Mouse (Mus musculus) hindbrain, embryonic 16.5 days (tissue): ENCODE results near the gene Epb41l1. TPM values are rescaled to one million over a fixed set of nuclear protein-coding genes. Genes with fewer than 3 reads are reported as not detected.

ENCODE experiments used
- ATAC-seq: fragments of 200-750 bp; cut with Nextera tagmentation; 2 replicates; pipeline ENCODE4 v1.8.0; 2017; ENCODE audit warnings: moderate TSS enrichment, moderate library complexity
- H3K27ac ChIP-seq: fragments of 300-500 bp; sonication (generic); 2 replicates; pipeline ENCODE4 v1.5.1; 2014; ENCODE audit warnings: low read depth, mild to moderate bottlenecking, control low read depth, low read length, moderate library complexity
- H3K27me3 ChIP-seq: fragments of 300-500 bp; sonication (generic); replicated peaks from 2 replicates; pipeline ENCODE4 v1.6.1; 2014; ENCODE audit warnings: low read length; ENCODE audit not compliant: control insufficient read depth, insufficient read depth
- H3K36me3 ChIP-seq: fragments of 300-500 bp; sonication (generic); 2 replicates; pipeline ENCODE4 v1.6.1; 2014; ENCODE audit warnings: mild to moderate bottlenecking, low read length, moderate library complexity, mixed read lengths; ENCODE audit not compliant: control insufficient read depth, insufficient read depth
- H3K4me1 ChIP-seq: fragments of 300-500 bp; sonication (generic); 2 replicates; pipeline ENCODE4 v1.6.1; 2014; ENCODE audit warnings: low read depth, low read length; ENCODE audit not compliant: control insufficient read depth, insufficient read depth
- H3K4me2 ChIP-seq: fragments of 300-500 bp; sonication (generic); 2 replicates; pipeline ENCODE4 v1.6.1; 2014; ENCODE audit warnings: mild to moderate bottlenecking, low read length, control low read depth, moderate library complexity
- H3K4me3 ChIP-seq: fragments of 300-500 bp; sonication (generic); 2 replicates; pipeline ENCODE4 v1.5.1; 2014; ENCODE audit warnings: mild to moderate bottlenecking, low read length, control low read depth, moderate library complexity
- H3K9ac ChIP-seq: fragments of 300-500 bp; sonication (generic); 2 replicates; pipeline ENCODE4 v1.6.1; 2014; ENCODE audit warnings: low read depth, mild to moderate bottlenecking, control low read depth, low read length, moderate library complexity
- H3K9me3 ChIP-seq: fragments of 300-500 bp; sonication (generic); 2 replicates; pipeline ENCODE4 v1.6.1; 2014; ENCODE audit warnings: mild to moderate bottlenecking, low read length, moderate library complexity; ENCODE audit not compliant: control insufficient read depth
- WGBS: fragments of 180-500 bp; shearing (Covaris S2); extraction: QIAGEN DNeasy Blood & Tissue Kit; methylation state at CpG from one replicate; pipeline ENCODE4 v1.1.7; 2014; 5-methylcytosine and 5-hydroxymethylcytosine counted together
- polyA plus RNA-seq: library from polyadenylated mRNA; unstranded; fragments of >200 nt; fragmentation: Nextera tagmentation; extraction: Ambion mirVana; gene quantifications from 2 replicates; pipeline ENCODE4 v1.2.1, GENCODE M21; 2015

Epb41l1 gene
- polyA plus RNA-seq, 1 experiment from 2014 or later, result 17.0 TPM

- Histone ChIP-seq H3K9ac (peak overlapping the region; percentile 91), H3K27ac (peak overlapping the region; percentile 85), H3K27me3 (no peaks in the 10 kb centered on the region), H3K4me2 (peak overlapping the region; percentile 95), H3K4me1 (peaks cover 30% of the 10 kb centered on the region), H3K36me3 (no peaks in the 10 kb centered on the region), H3K9me3 (no peaks in the 10 kb centered on the region), H3K4me3 (peak overlapping the region; percentile 77)
- ATAC-seq, result peak; percentile 77
- WGBS, result under 1% methylated on average over 53 of the region's 80 CpGs
Measured at GRCm38 (mm10) chr2:156475285-156476110, 54.8 kb downstream of the Epb41l1 start.

GRCm38 (mm10) chr2:156476111-156476747, 55.5 kb downstream of the Epb41l1 start:
- peak overlapping the region; percentile 85 for H3K27ac ChIP-seq
- peaks cover 27% of the 10 kb centered on the region for H3K4me1 ChIP-seq
- H3K27me3 ChIP-seq, result no peaks in the 10 kb centered on the region
- peak overlapping the region; percentile 91 for H3K9ac ChIP-seq
- H3K4me3 ChIP-seq, result peak overlapping the region; percentile 77
- H3K36me3 ChIP-seq, result no peaks in the 10 kb centered on the region
- no peaks in the 10 kb centered on the region for H3K9me3 ChIP-seq
- 0 out of 2 replicates have a peak, but pooled peaks have one; percentile 3 for ATAC-seq
- peak overlapping the region; percentile 95 for H3K4me2 ChIP-seq
- 23% methylated on average over 8 of the region's 8 CpGs for WGBS

GRCm38 (mm10) chr2:156476748-156477151, 56.0 kb downstream of the Epb41l1 start:
- H3K27me3 ChIP-seq, result no peaks in the 10 kb centered on the region
- WGBS, result 38% methylated on average over 4 of the region's 5 CpGs
- no peaks in the 10 kb centered on the region for H3K9me3 ChIP-seq
- H3K4me2 ChIP-seq, result peak overlapping the region; percentile 95
- no peak overlapping the region; the same call in 1 of the 2 replicates for H3K27ac ChIP-seq
- peak overlapping the region; percentile 3 for H3K4me3 ChIP-seq
- ATAC-seq, result no peak
- no peaks in the 10 kb centered on the region for H3K36me3 ChIP-seq
- H3K4me1 ChIP-seq, result peaks cover 27% of the 10 kb centered on the region
- peak overlapping the region; percentile 43; the same call in 1 of the 2 replicates for H3K9ac ChIP-seq

GRCm38 (mm10) chr2:156478046-156478690, 57.5 kb downstream of the Epb41l1 start:
- Histone ChIP-seq H3K27me3 (no peaks in the 10 kb centered on the region), H3K27ac (no peak overlapping the region), H3K4me3 (no peak overlapping the region), H3K9me3 (no peaks in the 10 kb centered on the region), H3K4me1 (peaks cover 27% of the 10 kb centered on the region), H3K9ac (no peak overlapping the region), H3K4me2 (no peak overlapping the region), H3K36me3 (no peaks in the 10 kb centered on the region)
- ATAC-seq, result no peak
- 77% methylated on average over 13 of the region's 13 CpGs for WGBS

- H3K9ac ChIP-seq, result no peak overlapping the region
- 61% methylated on average over 7 of the region's 7 CpGs for WGBS
- ATAC-seq, result no peak
Measured at GRCm38 (mm10) chr2:156479833-156480232, 59.1 kb downstream of the Epb41l1 start.

GRCm38 (mm10) chr2:156480267-156480666, 59.6 kb downstream of the Epb41l1 start:
- H3K36me3 ChIP-seq, result no peaks in the 10 kb centered on the region
- H3K27ac ChIP-seq, result no peak overlapping the region
- no peaks in the 10 kb centered on the region for H3K27me3 ChIP-seq
- no peak overlapping the region for H3K4me3 ChIP-seq
- H3K9ac ChIP-seq, result no peak overlapping the region
- H3K4me1 ChIP-seq, result peaks cover 14% of the 10 kb centered on the region
- H3K4me2 ChIP-seq, result no peak overlapping the region
- WGBS, result 81% methylated on average over 7 of the region's 7 CpGs
- no peak for ATAC-seq
- no peaks in the 10 kb centered on the region for H3K9me3 ChIP-seq

More at GRCm38 (mm10) chr2:156479833-156480232, 59.1 kb downstream of the Epb41l1 start:
- Histone ChIP-seq H3K4me3 (no peak overlapping the region), H3K27me3 (no peaks in the 10 kb centered on the region), H3K4me2 (no peak overlapping the region), H3K9me3 (no peaks in the 10 kb centered on the region), H3K4me1 (peaks cover 18% of the 10 kb centered on the region), H3K36me3 (no peaks in the 10 kb centered on the region), H3K27ac (no peak overlapping the region)

GRCm38 (mm10) chr2:156482299-156482698, 61.6 kb downstream of the Epb41l1 start:
- Histone ChIP-seq H3K27me3 (no peaks in the 10 kb centered on the region), H3K9me3 (no peaks in the 10 kb centered on the region), H3K36me3 (no peaks in the 10 kb centered on the region), H3K4me3 (no peak overlapping the region), H3K27ac (no peak overlapping the region), H3K9ac (no peak overlapping the region), H3K4me2 (no peak overlapping the region), H3K4me1 (no peaks in the 10 kb centered on the region; the same call in 1 of the 2 replicates)
- WGBS, result 37% methylated on average over 13 of the region's 13 CpGs
- no peak for ATAC-seq

- Histone ChIP-seq H3K4me3 (no peak overlapping the region), H3K4me1 (no peaks in the 10 kb centered on the region; the same call in 1 of the 2 replicates), H3K36me3 (no peaks in the 10 kb centered on the region), H3K27me3 (no peaks in the 10 kb centered on the region), H3K9me3 (no peaks in the 10 kb centered on the region), H3K4me2 (no peak overlapping the region), H3K9ac (no peak overlapping the region), H3K27ac (no peak overlapping the region)
- no peak for ATAC-seq
- WGBS, result 90% methylated on average over 3 of the region's 3 CpGs
Measured at GRCm38 (mm10) chr2:156482764-156483163, 62.1 kb downstream of the Epb41l1 start.

- WGBS, result 78% methylated on average over 7 of the region's 7 CpGs
- no peak overlapping the region for H3K9ac ChIP-seq
- H3K36me3 ChIP-seq, result no peaks in the 10 kb centered on the region
- no peak for ATAC-seq
- H3K27me3 ChIP-seq, result no peaks in the 10 kb centered on the region
- peaks cover 2% of the 10 kb centered on the region; the same call in 1 of the 2 replicates for H3K4me1 ChIP-seq
- H3K4me3 ChIP-seq, result no peak overlapping the region
- no peak overlapping the region for H3K27ac ChIP-seq
- no peaks in the 10 kb centered on the region for H3K9me3 ChIP-seq
- no peak overlapping the region for H3K4me2 ChIP-seq
Measured at GRCm38 (mm10) chr2:156483204-156483603, 62.5 kb downstream of the Epb41l1 start.
